Mouse (Mus musculus) liver, embryonic 15.5 days (tissue): ENCODE results near the gene Cacng7. TPM values are rescaled to one million over a fixed set of nuclear protein-coding genes. Genes with fewer than 3 reads are reported as not detected.
A peak's percentile ranks its signal among the peaks of the same experiment; 100 is the strongest.

Experiments
- ATAC-seq: fragments of 200-750 bp; cut with Nextera tagmentation; 2 replicates; pipeline ENCODE4 v1.8.0; 2017; ENCODE audit warnings: moderate number of reproducible peaks, mild to moderate bottlenecking, moderate library complexity; ENCODE audit not compliant: insufficient read depth
- H3K27ac ChIP-seq: fragments of 300-500 bp; sonication (generic); replicated peaks from 2 replicates; pipeline ENCODE4 v1.5.1; 2015; ENCODE audit warnings: mild to moderate bottlenecking, inconsistent platforms
- H3K27me3 ChIP-seq: fragments of 300-500 bp; sonication (generic); 2 replicates; pipeline ENCODE4 v1.6.1; 2015; ENCODE audit warnings: mild to moderate bottlenecking, inconsistent platforms
- H3K36me3 ChIP-seq: fragments of 300-500 bp; sonication (generic); replicated peaks from 2 replicates; pipeline ENCODE4 v1.6.1; 2015; ENCODE audit warnings: moderate library complexity, mild to moderate bottlenecking, inconsistent platforms
- H3K4me1 ChIP-seq: fragments of 300-500 bp; sonication (generic); replicated peaks from 2 replicates; pipeline ENCODE4 v1.6.1; 2015; ENCODE audit warnings: inconsistent platforms
- H3K4me2 ChIP-seq: fragments of 300-500 bp; sonication (generic); 2 replicates; pipeline ENCODE4 v1.6.1; 2015; ENCODE audit warnings: moderate library complexity, mild to moderate bottlenecking, inconsistent platforms
- H3K4me3 ChIP-seq: fragments of 300-500 bp; sonication (generic); replicated peaks from 2 replicates; pipeline ENCODE4 v1.5.1; 2015; ENCODE audit warnings: mild to moderate bottlenecking, inconsistent platforms
- H3K9ac ChIP-seq: fragments of 300-500 bp; sonication (generic); 2 replicates; pipeline ENCODE4 v1.6.1; 2015; ENCODE audit warnings: moderate library complexity, mild to moderate bottlenecking, inconsistent platforms
- H3K9me3 ChIP-seq: fragments of 300-500 bp; sonication (generic); replicated peaks from 2 replicates; pipeline ENCODE4 v1.6.1; 2016; ENCODE audit warnings: inconsistent platforms
- WGBS: fragments of 180-500 bp; shearing (Covaris S2); methylation state at CpG from one replicate; pipeline ENCODE4 v1.1.7; 2015; ENCODE audit warnings: mixed read lengths; ENCODE audit not compliant: insufficient replicate concordance; 5-methylcytosine and 5-hydroxymethylcytosine counted together
- microRNA-seq: library from miRNA; unstranded; fragments of <30 nt; microRNA quantifications from one replicate; pipeline ENCODE4, GENCODE M21; 2016
- polyA plus RNA-seq: library from polyadenylated mRNA; unstranded; fragments of >200 nt; fragmentation: Nextera tagmentation; extraction: Ambion mirVana; gene quantifications from 2 replicates; pipeline ENCODE4 v1.2.1, GENCODE M21; 2015

Gene Cacng7
- polyA plus RNA-seq, 1 experiment from 2014 or later, result 0.03 TPM

DNA sequence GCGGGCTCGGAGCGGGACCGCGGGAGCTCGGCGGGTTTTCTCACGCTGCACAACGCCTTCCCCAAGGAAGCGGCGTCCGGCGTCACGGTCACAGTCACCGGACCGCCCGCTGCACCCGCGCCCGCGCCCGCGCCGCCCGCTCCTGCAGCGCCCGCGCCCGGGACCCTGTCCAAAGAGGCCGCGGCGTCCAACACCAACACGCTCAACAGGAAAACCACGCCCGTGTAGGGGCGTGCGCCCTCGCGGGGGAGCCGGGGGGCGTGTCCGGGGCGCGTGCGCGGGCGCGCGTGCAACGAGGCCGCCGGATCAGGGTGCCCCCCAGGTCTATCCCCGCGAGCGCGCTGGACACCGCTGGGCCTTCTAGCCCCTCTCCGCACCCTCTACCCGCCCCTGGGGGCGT lies 82.6 kb downstream of the Cacng7 start:
- H3K9me3 ChIP-seq, result no peaks in the 10 kb centered on the region
- H3K4me1 ChIP-seq, result peaks cover 6% of the 10 kb centered on the region; the same call in 1 of the 2 replicates
- peak overlapping the region; percentile 72 for H3K4me2 ChIP-seq
- peak overlapping the region; percentile 45 for H3K4me3 ChIP-seq
- no peak overlapping the region for H3K9ac ChIP-seq
- H3K36me3 ChIP-seq, result no peaks in the 10 kb centered on the region
- H3K27me3 ChIP-seq, result peaks cover 94% of the 10 kb centered on the region
- H3K27ac ChIP-seq, result no peak overlapping the region
- under 1% methylated on average over 53 of the region's 60 CpGs for WGBS
- ATAC-seq, result no peak

Small RNA genes within 50 kb of the gene (microRNA-seq; reads per million reads assigned to microRNA genes)
- gene Gm23450, result 3.6 reads per million, percentile 9 among the genes with 10 or more reads in this experiment

Other genes with a start within 250 kb of the Cacng7 start
- not detected in 2 replicates for gene AU018091, start 163.8 kb upstream of the Cacng7 start, polyA plus RNA-seq
- gene Nlrp12, start 83.2 kb upstream of the Cacng7 start, polyA plus RNA-seq, result 0.33 and 0.35 TPM in 2 replicates
- 31.5 and 41.0 TPM in 2 replicates for gene Myadm, start 43.9 kb upstream of the Cacng7 start, polyA plus RNA-seq
- 0.05 TPM in 1 of 2 replicates, not detected in the other for gene Prkcg, start 43.8 kb upstream of the Cacng7 start, polyA plus RNA-seq
- gene Cacng8, start 57.7 kb downstream of the Cacng7 start, polyA plus RNA-seq, result not detected in 2 replicates
- 0.35 and 0.66 TPM in 2 replicates for gene Cacng6, start 91.2 kb downstream of the Cacng7 start, polyA plus RNA-seq
- gene Tarm1, start 169.7 kb downstream of the Cacng7 start, polyA plus RNA-seq, result 0.30 and 0.37 TPM in 2 replicates